Mouse (Mus musculus) G1E-ER4 (cell line): ENCODE data around the gene Foxo6. TPM values are rescaled to one million over a fixed set of nuclear protein-coding genes. Genes with fewer than 3 reads are reported as not detected.

Source experiments
- GATA1 ChIP-seq: IDR thresholded peaks from one replicate; pipeline ENCODE4 v1.8.0; 2012; ENCODE audit warnings: low read length, inconsistent platforms
- polyA plus RNA-seq: library from polyadenylated mRNA; stranded (reverse); fragments of >175 nt; gene quantifications from 2 replicates; pipeline ENCODE4 v1.2.3, GENCODE M21; 2012

Foxo6 gene
- polyA plus RNA-seq, 1 experiment = not detected

GRCm38 (mm10) chr4:120291106-120291822 lies 4.1 kb upstream of the Foxo6 start:
- no peak for TF ChIP-seq GATA1

- no peak for TF ChIP-seq GATA1
Observed at GRCm38 (mm10) chr4:120290486-120290885, 3.3 kb upstream of the Foxo6 start.

GRCm38 (mm10) chr4:120289181-120289965 lies 2.2 kb upstream of the Foxo6 start:
- TF ChIP-seq GATA1 = no peak

GRCm38 (mm10) chr4:120286761-120287241 lies 348 bp downstream of the Foxo6 start:
- no peak for TF ChIP-seq GATA1

GRCm38 (mm10) chr4:120285730-120286129 lies 1.4 kb downstream of the Foxo6 start:
- no peak for TF ChIP-seq GATA1

GRCm38 (mm10) chr4:120285223-120285622 lies 1.9 kb downstream of the Foxo6 start:
- no peak for TF ChIP-seq GATA1

GRCm38 (mm10) chr4:120284187-120284586 lies 3.0 kb downstream of the Foxo6 start:
- no peak for TF ChIP-seq GATA1

GRCm38 (mm10) chr4:120283141-120283540 lies 4.0 kb downstream of the Foxo6 start:
- TF ChIP-seq GATA1 = no peak

GRCm38 (mm10) chr4:120282568-120283091 lies 4.5 kb downstream of the Foxo6 start:
- TF ChIP-seq GATA1 = no peak

GRCm38 (mm10) chr4:120281011-120281410 lies 6.1 kb downstream of the Foxo6 start:
- TF ChIP-seq GATA1 = no peak

- no peak for TF ChIP-seq GATA1
Observed at GRCm38 (mm10) chr4:120280432-120280831, 6.7 kb downstream of the Foxo6 start.

GRCm38 (mm10) chr4:120277255-120277928 lies 9.8 kb downstream of the Foxo6 start:
- no peak for TF ChIP-seq GATA1

GRCm38 (mm10) chr4:120275487-120275886 lies 11.7 kb downstream of the Foxo6 start:
- TF ChIP-seq GATA1 = no peak

GRCm38 (mm10) chr4:120273594-120273993 lies 13.6 kb downstream of the Foxo6 start:
- no peak for TF ChIP-seq GATA1

- TF ChIP-seq GATA1 = no peak
Observed at GRCm38 (mm10) chr4:120271886-120272580, 15.1 kb downstream of the Foxo6 start.
